Mouse (Mus musculus) embryonic fibroblast, embryonic 13.5 days (primary cell): ENCODE data around the gene Fam184b. TPM values are rescaled to one million over a fixed set of nuclear protein-coding genes. Genes with fewer than 3 reads are reported as not detected.

Source experiments
- H3K27ac ChIP-seq: 2 replicates; pipeline ENCODE4 v1.5.1; 2012; ENCODE audit warnings: low read length, control low read depth, inconsistent platforms; ENCODE audit not compliant: insufficient read depth
- H3K4me1 ChIP-seq: 2 replicates; pipeline ENCODE4 v1.6.1; 2011; ENCODE audit warnings: low read length; ENCODE audit not compliant: control insufficient read depth, insufficient read depth
- H3K4me3 ChIP-seq: 2 replicates; pipeline ENCODE4 v1.5.1; 2011; ENCODE audit warnings: mild to moderate bottlenecking, control low read depth, low read length; ENCODE audit not compliant: insufficient read depth
- CTCF ChIP-seq: IDR thresholded peaks from 2 replicates; pipeline ENCODE4 v1.5.1; 2011; ENCODE audit warnings: mild to moderate bottlenecking, control low read depth, low read length, moderate library complexity, borderline replicate concordance; ENCODE audit not compliant: insufficient read depth
- POLR2A ChIP-seq: IDR thresholded peaks from 2 replicates; pipeline ENCODE4 v1.6.1; 2011; ENCODE audit warnings: low read depth, mild to moderate bottlenecking, control low read depth, low read length, moderate library complexity
- polyA plus RNA-seq: library from polyadenylated mRNA; stranded (reverse); fragments of >200 nt; gene quantifications from 2 replicates; pipeline ENCODE4 v1.2.4, GENCODE M21; 2011; ENCODE audit warnings: low read depth; ENCODE audit not compliant: missing spikeins, insufficient read length

Gene Fam184b
- not detected in 2 replicates for polyA plus RNA-seq

GRCm38 (mm10) chr5:45638806-45639714 is at the start of gene Fam184b:
Gene Fam184b (minus strand): TSS chr5:45639614.
- no peak within 1 kb of the TSS for H3K27ac ChIP-seq
- TF ChIP-seq POLR2A (no peak), CTCF (no peak)
- H3K4me1 ChIP-seq, result peaks cover 3% of the 10 kb centered on the region; the same call in 1 of the 2 replicates
- H3K4me3 ChIP-seq, result peak within 1 kb of the TSS; percentile 44

DNA sequence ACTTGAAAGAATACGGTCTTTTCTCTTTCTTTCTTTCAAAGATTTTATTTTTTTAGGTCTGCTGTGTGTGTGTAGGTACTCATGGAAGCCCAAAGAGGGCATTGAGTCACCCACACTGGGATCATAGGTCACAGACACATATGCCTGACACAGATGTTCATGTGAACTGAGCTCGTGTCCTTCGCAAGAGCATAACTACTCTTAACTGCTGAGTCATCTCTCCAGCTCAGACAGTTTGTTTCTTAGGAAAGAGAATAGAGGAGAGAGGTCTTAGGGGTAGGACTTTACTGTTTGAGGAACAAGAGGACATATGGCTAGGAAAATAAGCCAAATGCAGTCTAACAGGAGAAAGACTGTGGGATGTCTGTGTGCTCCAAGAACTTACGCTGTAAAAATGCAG is 49.7 kb upstream of the Fam184b start:
- Histone ChIP-seq H3K4me3 (no peak overlapping the region), H3K27ac (peak overlapping the region; percentile 91), H3K4me1 (peaks cover 2% of the 10 kb centered on the region; the same call in 1 of the 2 replicates)
- TF ChIP-seq CTCF (no peak), POLR2A (no peak)

DNA sequence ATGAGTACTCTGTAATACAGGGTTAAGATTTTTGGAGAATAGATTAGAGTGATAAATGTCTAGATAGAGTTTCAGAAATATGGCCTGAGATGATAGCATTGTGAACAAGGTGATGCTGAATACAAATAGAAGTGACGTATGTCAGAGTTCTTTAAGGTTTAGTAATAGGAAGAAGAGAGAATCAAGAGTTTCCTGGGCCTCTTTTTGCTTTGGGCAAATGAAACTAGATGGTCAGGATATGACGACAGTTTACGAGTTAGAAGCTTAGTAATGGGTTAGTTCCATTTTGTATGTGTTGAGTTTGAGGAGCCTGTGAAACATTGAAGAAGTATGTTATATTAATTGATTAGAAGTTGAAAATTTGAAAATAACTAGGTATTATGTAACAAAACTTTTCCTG is 46.8 kb upstream of the Fam184b start:
- Histone ChIP-seq H3K4me3 (no peak overlapping the region), H3K27ac (no peak overlapping the region), H3K4me1 (peaks cover 2% of the 10 kb centered on the region; the same call in 1 of the 2 replicates)
- TF ChIP-seq POLR2A (no peak), CTCF (no peak)

DNA sequence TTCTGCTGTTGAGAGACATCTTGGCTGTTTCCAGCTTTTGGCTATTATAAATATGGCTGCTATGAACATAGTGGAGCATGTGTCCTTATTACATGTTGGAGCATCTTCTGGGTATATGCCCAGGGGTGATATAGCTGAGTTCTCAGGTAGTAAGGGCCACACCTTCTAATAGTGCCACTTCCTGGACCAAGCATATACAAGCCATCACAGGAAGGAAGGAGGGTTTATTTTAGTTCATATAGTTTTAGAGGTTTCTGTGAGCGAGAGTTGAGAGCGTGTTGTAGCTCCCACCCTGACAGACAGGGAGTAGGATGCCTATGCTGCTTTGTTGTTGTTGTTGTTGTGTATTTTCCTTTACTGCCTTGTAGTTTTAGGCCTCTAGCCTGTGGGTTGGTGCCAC is 45.8 kb upstream of the Fam184b start:
- Histone ChIP-seq H3K4me1 (peaks cover 2% of the 10 kb centered on the region; the same call in 1 of the 2 replicates), H3K27ac (no peak overlapping the region), H3K4me3 (no peak overlapping the region)
- TF ChIP-seq POLR2A, result no peak
- TF ChIP-seq CTCF, result no peak

GRCm38 (mm10) chr5:45683388-45683787 is 44.0 kb upstream of the Fam184b start:
- Histone ChIP-seq H3K27ac (no peak overlapping the region), H3K4me1 (no peaks in the 10 kb centered on the region), H3K4me3 (no peak overlapping the region)
- TF ChIP-seq CTCF (no peak), POLR2A (no peak)

GRCm38 (mm10) chr5:45679955-45680354 is 40.5 kb upstream of the Fam184b start:
- no peaks in the 10 kb centered on the region for H3K4me1 ChIP-seq
- no peak overlapping the region for H3K27ac ChIP-seq
- H3K4me3 ChIP-seq, result no peak overlapping the region
- TF ChIP-seq CTCF (no peak), POLR2A (no peak)

GRCm38 (mm10) chr5:45677639-45678038 is 38.2 kb upstream of the Fam184b start:
- no peak overlapping the region for H3K27ac ChIP-seq
- TF ChIP-seq CTCF, result no peak
- TF ChIP-seq POLR2A, result no peak
- no peak overlapping the region for H3K4me3 ChIP-seq
- H3K4me1 ChIP-seq, result no peaks in the 10 kb centered on the region

DNA sequence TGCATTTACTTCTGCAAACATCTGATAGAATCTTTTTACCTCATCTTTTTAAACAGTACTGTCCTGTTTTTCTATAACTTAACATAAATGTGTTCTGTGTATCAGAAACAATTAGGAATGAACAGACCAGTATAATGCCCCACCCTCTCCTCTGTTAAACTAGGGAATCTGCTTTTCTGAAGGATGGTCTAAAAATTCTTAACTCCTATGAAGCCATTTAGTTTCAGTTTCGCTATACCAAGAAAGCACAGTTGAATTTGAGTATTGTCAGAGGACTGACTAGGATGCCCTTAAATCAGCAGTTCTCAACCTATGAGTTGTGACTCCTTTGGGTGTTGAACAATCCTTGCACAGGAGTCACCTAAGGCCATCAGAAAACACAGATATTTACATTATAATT is 35.6 kb upstream of the Fam184b start:
- Histone ChIP-seq H3K4me1 (no peaks in the 10 kb centered on the region), H3K27ac (no peak overlapping the region), H3K4me3 (no peak overlapping the region)
- TF ChIP-seq POLR2A, result no peak
- no peak for TF ChIP-seq CTCF

- TF ChIP-seq POLR2A, result no peak
- no peak for TF ChIP-seq CTCF
- H3K4me3 ChIP-seq, result no peak overlapping the region
- no peaks in the 10 kb centered on the region for H3K4me1 ChIP-seq
- no peak overlapping the region for H3K27ac ChIP-seq
Measured at GRCm38 (mm10) chr5:45670894-45671494, 31.6 kb upstream of the Fam184b start.

DNA sequence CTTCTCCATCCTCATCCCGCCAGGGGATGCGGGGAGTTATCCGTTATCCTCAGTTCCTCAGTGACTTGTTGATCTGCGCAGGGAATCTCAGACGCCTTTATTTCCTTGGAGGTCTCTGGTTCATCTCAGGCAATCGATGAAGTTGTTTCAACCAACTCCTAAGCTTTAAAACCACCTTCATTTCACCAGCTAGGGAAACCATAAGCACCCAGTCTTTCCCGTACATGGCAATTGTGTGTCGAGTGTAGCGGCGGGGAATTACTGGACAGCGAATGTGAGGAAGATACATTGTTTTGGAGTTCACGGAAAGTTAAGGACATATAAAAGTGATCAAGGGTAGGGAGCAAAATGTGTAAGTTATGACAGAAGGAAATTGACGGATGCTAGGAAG is 30.9 kb upstream of the Fam184b start:
- no peak for TF ChIP-seq POLR2A
- no peak for TF ChIP-seq CTCF
- no peak overlapping the region; the same call in 1 of the 2 replicates for H3K27ac ChIP-seq
- H3K4me3 ChIP-seq, result peak overlapping the region; percentile 88
- no peaks in the 10 kb centered on the region for H3K4me1 ChIP-seq
